Mouse (Mus musculus): ENCODE measurements around the gene Gm17949. TPM values are rescaled to one million over a fixed set of nuclear protein-coding genes. Genes with fewer than 3 reads are reported as not detected.

Gene Gm17949
- total RNA-seq, 1 experiment from 2014 or later = not detected

GRCm38 (mm10) chr17:56989467-56990114 lies 21.7 kb upstream of the Gm17949 start:
- peak; percentile 79 for ATAC-seq (replicated peaks; ENCODE audit: low read depth, poor library complexity, severe bottlenecking)

GRCm38 (mm10) chr17:56990115-56990746 lies 21.0 kb upstream of the Gm17949 start, which contains the start of gene Clpp:
Gene Clpp, plus strand, starts transcription at chr17:56990305.
- peak; percentile 96 for ATAC-seq (replicated peaks; ENCODE audit: low read depth, poor library complexity, severe bottlenecking)

GRCm38 (mm10) chr17:56990966-56991365 lies 20.3 kb upstream of the Gm17949 start:
- no peak for ATAC-seq (replicated peaks; ENCODE audit: low read depth, poor library complexity, severe bottlenecking)

- no peak for ATAC-seq (replicated peaks; ENCODE audit: low read depth, poor library complexity, severe bottlenecking)
These were observed 16.2 kb upstream of the Gm17949 start for GRCm38 (mm10) chr17:56995046-56995445.

- no peak for ATAC-seq (replicated peaks; ENCODE audit: low read depth, poor library complexity, severe bottlenecking)
These were observed 14.8 kb upstream of the Gm17949 start for GRCm38 (mm10) chr17:56996506-56996905.

- ATAC-seq (replicated peaks; ENCODE audit: low read depth, poor library complexity, severe bottlenecking) = peak; percentile 98
These were observed 14.1 kb upstream of the Gm17949 start, which contains the start of gene Alkbh7 for GRCm38 (mm10) chr17:56997029-56997667. Gene Alkbh7, plus strand, starts transcription at chr17:56997339.

GRCm38 (mm10) chr17:56999414-56999813 lies 11.9 kb upstream of the Gm17949 start:
- no peak for ATAC-seq (replicated peaks; ENCODE audit: low read depth, poor library complexity, severe bottlenecking)

DNA sequence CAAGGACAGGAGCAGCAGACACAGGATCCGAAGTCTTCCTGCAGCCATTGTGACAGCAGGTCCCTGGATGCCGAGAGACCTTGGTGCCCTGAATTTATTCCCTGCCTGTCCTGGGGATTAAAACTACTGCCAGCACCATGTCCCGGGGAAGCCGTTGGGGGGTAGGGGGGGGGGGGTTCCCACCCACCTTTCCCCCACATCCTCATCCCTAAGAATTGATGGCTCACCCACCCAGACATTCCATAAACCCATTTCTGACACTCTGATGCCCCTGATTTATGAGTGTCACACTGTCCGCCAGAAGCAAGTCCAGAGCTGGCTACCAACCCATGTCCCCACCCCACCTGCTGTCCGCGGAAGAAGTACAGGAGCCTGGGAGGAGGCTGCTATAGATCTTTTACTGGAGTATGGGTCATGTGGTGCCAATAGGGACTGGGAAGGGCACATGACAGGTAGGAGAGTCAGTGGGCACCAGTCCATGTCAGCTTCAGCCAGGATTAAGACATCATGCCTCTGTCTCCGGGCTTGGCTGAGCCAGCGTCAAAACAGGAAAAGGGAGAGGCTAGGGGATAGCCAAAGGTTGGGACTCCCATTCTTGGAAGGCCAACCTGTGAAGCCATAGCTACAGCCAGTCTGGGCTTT lies 11.2 kb upstream of the Gm17949 start, which contains the start of gene Pspn:
Gene Pspn (minus strand): TSS at position 51 of the 642 bp plus-strand sequence.
- no peak for ATAC-seq (replicated peaks; ENCODE audit: low read depth, poor library complexity, severe bottlenecking)

DNA sequence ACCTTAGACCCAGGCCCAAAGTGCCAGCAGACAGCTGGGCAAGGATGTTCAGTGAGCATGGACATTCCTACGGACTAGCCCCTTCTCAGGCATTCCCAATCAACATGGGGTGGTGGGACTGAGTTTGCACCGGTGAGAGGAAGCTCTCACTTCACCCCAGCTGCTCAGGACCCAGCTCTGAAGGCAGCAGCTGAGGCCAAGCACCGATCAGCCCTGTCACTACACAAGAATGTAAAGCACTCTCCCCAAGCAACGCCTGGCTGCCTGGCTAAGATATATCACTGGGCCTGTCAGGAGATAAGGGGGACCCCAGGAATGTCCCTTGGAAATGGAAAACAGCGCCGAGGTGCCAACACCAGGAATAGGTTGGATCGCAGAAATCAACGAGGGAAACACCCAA lies 10.0 kb upstream of the Gm17949 start:
- ATAC-seq (replicated peaks; ENCODE audit: low read depth, poor library complexity, severe bottlenecking) = no peak

- ATAC-seq (replicated peaks; ENCODE audit: low read depth, poor library complexity, severe bottlenecking) = no peak
These were observed 7.3 kb upstream of the Gm17949 start for GRCm38 (mm10) chr17:57003994-57004393.

- no peak for ATAC-seq (replicated peaks; ENCODE audit: low read depth, poor library complexity, severe bottlenecking)
These were observed 3.9 kb upstream of the Gm17949 start for GRCm38 (mm10) chr17:57007137-57007905.

- ATAC-seq (replicated peaks; ENCODE audit: low read depth, poor library complexity, severe bottlenecking) = peak; percentile 42
These were observed 396 bp upstream of the Gm17949 start for GRCm38 (mm10) chr17:57010911-57011235.

DNA sequence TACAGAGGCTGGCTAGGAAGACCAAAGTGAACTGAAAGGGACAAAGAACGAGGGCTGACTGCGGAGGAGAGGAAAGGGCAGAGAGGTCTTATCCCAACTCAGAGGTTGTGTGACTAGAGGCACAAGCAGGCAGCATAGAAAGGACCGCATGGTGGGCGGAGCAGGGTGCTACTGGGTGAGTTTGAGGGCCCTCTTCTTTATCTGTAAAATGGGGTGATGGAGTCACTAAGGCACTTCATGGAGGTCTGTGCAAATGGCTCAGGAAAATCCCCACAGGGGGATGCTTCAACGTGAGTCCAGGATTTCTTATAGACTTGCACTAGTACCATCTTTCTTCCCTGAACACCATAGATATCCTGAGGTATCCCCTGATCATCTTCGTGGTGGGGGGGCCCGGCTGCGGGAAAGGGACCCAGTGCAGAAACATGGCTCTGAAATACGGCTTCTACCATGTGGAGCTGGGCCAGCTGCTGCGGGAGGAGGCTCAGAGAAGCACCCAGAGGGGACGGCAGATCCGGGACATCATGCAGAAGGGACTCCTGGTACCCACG lies 1.1 kb downstream of the Gm17949 start:
- ATAC-seq (replicated peaks; ENCODE audit: low read depth, poor library complexity, severe bottlenecking) = no peak

GRCm38 (mm10) chr17:57019693-57020092 lies 8.4 kb downstream of the Gm17949 start:
- ATAC-seq (replicated peaks; ENCODE audit: low read depth, poor library complexity, severe bottlenecking) = peak; percentile 48; the same call in 1 of the 2 replicates

DNA sequence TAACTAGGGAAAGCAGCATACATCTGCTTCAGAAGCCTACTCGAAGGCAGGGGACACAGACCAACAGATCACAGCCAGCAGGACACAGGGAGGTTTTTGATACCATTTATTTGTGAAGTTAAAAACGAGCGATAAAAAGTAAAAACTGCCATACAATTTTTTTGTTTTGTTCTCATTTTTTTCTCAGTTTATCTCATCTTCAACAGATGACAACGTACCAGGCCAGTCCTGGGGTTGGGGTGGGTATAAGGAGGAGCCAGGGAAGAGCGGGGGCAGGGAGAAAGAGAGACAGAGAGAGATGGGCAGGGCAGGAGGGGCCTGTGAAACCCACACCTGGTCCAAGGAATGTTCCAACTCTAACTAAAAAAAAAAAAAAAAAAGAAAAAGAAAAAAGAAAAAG lies 9.7 kb downstream of the Gm17949 start:
- no peak for ATAC-seq (replicated peaks; ENCODE audit: low read depth, poor library complexity, severe bottlenecking)

GRCm38 (mm10) chr17:57027471-57027870 lies 16.2 kb downstream of the Gm17949 start:
- ATAC-seq (replicated peaks; ENCODE audit: low read depth, poor library complexity, severe bottlenecking) = no peak

- ATAC-seq (replicated peaks; ENCODE audit: low read depth, poor library complexity, severe bottlenecking) = no peak
These were observed 18.4 kb downstream of the Gm17949 start for GRCm38 (mm10) chr17:57029691-57030090.

DNA sequence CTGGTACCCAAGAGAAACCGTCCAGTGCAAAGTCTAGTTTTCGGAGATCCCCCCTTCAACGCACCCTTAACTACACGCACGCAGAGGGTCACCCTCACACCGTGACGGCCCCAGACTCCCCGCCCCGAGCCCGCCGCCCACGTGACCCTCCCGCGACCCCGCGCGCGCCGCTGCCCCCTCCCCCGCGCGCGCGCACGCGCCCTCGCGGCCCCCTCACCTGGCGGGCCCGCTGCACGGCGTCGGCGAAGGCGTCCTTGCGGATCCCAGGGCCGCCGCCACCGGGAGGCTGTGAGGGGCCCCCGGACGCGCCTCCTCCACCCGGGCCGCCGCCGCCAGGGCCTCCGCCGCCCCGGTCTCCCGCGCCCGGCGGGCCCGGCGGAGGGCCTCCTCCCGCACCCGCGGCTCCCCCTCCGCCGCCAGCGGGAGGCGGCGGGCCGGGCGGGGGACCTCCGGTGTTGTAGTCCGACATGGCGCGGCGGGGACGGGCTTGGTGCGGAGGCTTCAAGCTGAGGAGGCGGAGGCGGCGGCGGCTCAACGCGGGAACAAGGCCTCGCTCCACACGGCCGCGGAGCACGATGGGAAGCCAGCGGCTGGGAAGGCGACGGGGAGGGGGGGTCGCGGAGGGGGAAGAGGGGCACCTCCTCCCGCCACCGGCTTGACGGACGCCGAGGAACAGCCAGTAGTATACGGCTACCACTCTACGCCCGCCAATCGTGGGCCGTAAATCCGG lies 19.8 kb downstream of the Gm17949 start, which contains the start of gene Khsrp:
Gene Khsrp (minus strand): TSS at position 592 of the 730 bp plus-strand sequence.
- no peak for ATAC-seq (replicated peaks; ENCODE audit: low read depth, poor library complexity, severe bottlenecking)
